Mouse (Mus musculus) liver, adult 10 weeks (tissue): Measurements from ENCODE around the gene Nufip1. TPM values are rescaled to one million over a fixed set of nuclear protein-coding genes. Genes with fewer than 3 reads are reported as not detected.

ENCODE experiments used
- polyA plus RNA-seq: library from polyadenylated mRNA; stranded (reverse); fragments of 350-450 nt; fragmentation: Illumina TruSeq; extraction: RNeasy Lipid Tissue Mini Kit (QIAGEN cat#74804); gene quantifications from one replicate; pipeline ENCODE4 v1.2.3, GENCODE M21; 2014; ENCODE audit warnings: low read depth, low replicate concordance

Gene Nufip1
- polyA plus RNA-seq = 8.0 TPM

GRCm38 (mm10) chr14:76110396-76111221, at the start of gene Nufip1, which contains the start of gene Gpalpp1:
Gene Nufip1, plus strand, starts transcription at chr14:76110891.
Gene Gpalpp1, minus strand, starts transcription at chr14:76110760.

Other genes starting within 250 kb of the Nufip1 start
- not detected for gene Kctd4, start 155.9 kb upstream of the Nufip1 start, polyA plus RNA-seq
- gene Gtf2f2, start 100.0 kb upstream of the Nufip1 start, polyA plus RNA-seq = 18.6 TPM
- gene Gpalpp1, start 131 bp upstream of the Nufip1 start, polyA plus RNA-seq = 17.6 TPM